ENCODE assay signal across 15 mouse cellular contexts in the genomic region with DNA sequence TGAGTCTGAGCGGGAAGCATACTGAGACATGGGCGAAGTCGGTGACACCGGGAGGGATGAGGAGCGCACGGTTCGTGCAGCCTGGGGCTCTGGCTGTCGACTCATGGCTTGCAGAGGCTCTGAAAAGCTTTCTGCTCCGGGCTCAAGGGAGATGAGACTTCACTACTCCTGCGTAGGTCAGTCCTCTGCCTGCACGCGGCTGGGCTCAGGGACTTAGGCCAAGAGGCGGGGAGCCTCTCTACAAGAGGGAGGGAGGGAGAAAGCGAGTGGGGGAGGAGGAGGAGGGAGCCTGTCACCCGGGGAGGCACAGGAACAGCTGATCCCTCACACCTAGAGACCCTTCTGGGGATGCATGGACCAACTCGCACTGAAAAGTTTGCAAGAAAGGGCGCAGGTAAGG. TPM values are rescaled to one million over a fixed set of nuclear protein-coding genes. Genes with fewer than 3 reads are reported as not detected.
DNase-seq lines count a peak whose midpoint lies in the region; ATAC-seq and TF ChIP-seq lines count a peak whose summit lies in the region.
"Had no signal": no experiment of that assay in that cellular context is flagged by ENCODE, and none has a peak within 500 bp of the region (broad histone marks: within the 10 kb centered on the region; RNA-seq: fewer than 3 reads in every experiment).

A gene (minus strand): TSS at position 164 of the 400 bp plus-strand sequence.

- no peaks in the 10 kb centered on the region for H3K4me1 ChIP-seq in kidney, adult 2 months (ENCODE audit: control insufficient read depth, insufficient read depth, low read length)
- H3K4me1 ChIP-seq in midbrain, postnatal 0 days (ENCODE audit: insufficient read depth, low read length), result 0 out of 2 replicates have a peak, but pooled peaks cover 2% of the 10 kb centered on the region
- H3K4me1 ChIP-seq: limb, embryonic 12.5 days had no signal

- no peak within 1 kb of the TSS for H3K27ac ChIP-seq in kidney, adult 2 months (ENCODE audit: insufficient read depth, low read depth, low read length)
- no peak within 1 kb of the TSS for H3K27ac ChIP-seq in midbrain, postnatal 0 days (ENCODE audit: low read depth, low read length)
- H3K27ac ChIP-seq: limb, embryonic 12.5 days had no signal

- no peak for TF ChIP-seq POLR2A in kidney, adult 2 months (IDR thresholded peaks at IDR 0.05; ENCODE audit: low read depth, low read length)

- ATAC-seq in midbrain, postnatal 0 days (ENCODE audit: low FRiP score), result no peak

- no peaks in the 10 kb centered on the region for H3K9me3 ChIP-seq in midbrain, postnatal 0 days (ENCODE audit: low read length)

- no peaks in the 10 kb centered on the region for H3K36me3 ChIP-seq in kidney, adult 2 months (ENCODE audit: control insufficient read depth, insufficient read depth, low read length)
- no peaks in the 10 kb centered on the region for H3K36me3 ChIP-seq in midbrain, postnatal 0 days (ENCODE audit: insufficient read depth, low read length)
- H3K36me3 ChIP-seq: limb, embryonic 12.5 days had no signal

- no peak within 1 kb of the TSS for H3K9ac ChIP-seq in midbrain, postnatal 0 days (replicated peaks; ENCODE audit: low read length, poor library complexity, severe bottlenecking)
- H3K9ac ChIP-seq: limb, embryonic 12.5 days had no signal

- intact Hi-C loops in gastrocnemius, postnatal 14 days (cut with DNase I; ENCODE audit: low total_unique reads), result no loop called here

- 14% methylated on average over 17 of the region's 17 CpGs for WGBS in kidney, adult 2 months
- WGBS in midbrain, postnatal 0 days, result 10% methylated on average over 17 of the region's 17 CpGs

- no peak for TF ChIP-seq CTCF in kidney, adult 2 months (conservative IDR thresholded peaks at IDR 0.05; ENCODE audit: insufficient read depth, insufficient read length, low read depth, low read length)
- TF ChIP-seq CTCF in midbrain, postnatal 0 days (IDR thresholded peaks at IDR 0.05), result no peak

- H3K27me3 ChIP-seq in kidney, adult 2 months (replicated peaks; ENCODE audit: control insufficient read depth, insufficient read depth, low read length), result no peaks in the 10 kb centered on the region
- H3K27me3 ChIP-seq in midbrain, postnatal 0 days (ENCODE audit: insufficient read depth, low read length), result peaks cover 16% of the 10 kb centered on the region

- 0 out of 2 replicates have a peak within 1 kb of the TSS, but pooled peaks have one; percentile 16 for H3K4me2 ChIP-seq in midbrain, postnatal 0 days (ENCODE audit: low read depth, low read length, poor library complexity, severe bottlenecking)
- H3K4me2 ChIP-seq: limb, embryonic 12.5 days had no signal

- H3K4me3 ChIP-seq in kidney, adult 2 months (ENCODE audit: insufficient read depth, low read depth, low read length), result no peak within 1 kb of the TSS
- H3K4me3 ChIP-seq in midbrain, postnatal 0 days (ENCODE audit: low read depth, low read length), result no peak within 1 kb of the TSS
- H3K4me3 ChIP-seq: limb, embryonic 12.5 days had no signal

- peak; percentile 17 for DNase-seq in adrenal gland, postnatal 14 days
- DNase-seq in adrenal gland, adult 18-20 months (ENCODE audit: low spot score in 2 of 2), result no peak
- DNase-seq in kidney, postnatal 10 days, result peak; percentile 17
- DNase-seq in kidney, adult 2 months, result no peak
- DNase-seq in gastrocnemius, postnatal 14 days, result peak; percentile 79
- no peak for DNase-seq in midbrain, postnatal 0 days (ENCODE audit: low spot score)
- no peak for DNase-seq in layer of hippocampus, postnatal 36 days
- no peak for DNase-seq in cerebellum, adult 9-11 months
- DNase-seq: cerebellum, adult 9-10 months; thymus, postnatal 4 days had no signal

RNA-seq across cellular contexts. Expression of the gene that starts here (rescaled TPM):
- total RNA-seq in adrenal gland, postnatal 14 days (2021), result 0.15 TPM in 1 of 2 replicates, not detected in the other
- not detected for total RNA-seq in adrenal gland, adult 18-20 months (2021)
- 0.31 TPM in 1 of 2 replicates, not detected in the other for polyA plus RNA-seq in kidney, adult 2 months (2012; rRNA removed)
- 10 to 100 TPM; 54.1 to 75.2 TPM for total RNA-seq in gastrocnemius, postnatal 14 days (2021)
- total RNA-seq in midbrain, postnatal 0 days (2014; rRNA removed), result not detected in 2 replicates
- not detected in 2 replicates for polyA plus RNA-seq in midbrain, postnatal 0 days (2015; fragmentation: Nextera tagmentation; extraction: Ambion mirVana)
- total RNA-seq in layer of hippocampus, postnatal 36 days (2021), result not detected
- total RNA-seq: megakaryocyte, adult 5-6 weeks; neutrophil, adult 5-6 weeks had no signal
- polyA plus RNA-seq: heart, embryonic 16.5 days; large intestine, adult 2 months; limb, embryonic 12.5 days had no signal

Comparison
In these comparisons a context has a peak if more than half of its experiments do, and no peak if none do; other contexts are left out.
1. RNA of the gene that starts here (total RNA-seq): 54.1 to 75.2 TPM in gastrocnemius, postnatal 14 days; 0.15 TPM in adrenal gland, postnatal 14 days, not detected in adrenal gland, adult 18-20 months, not detected in midbrain, postnatal 0 days and not detected in layer of hippocampus, postnatal 36 days; every median in the first group is over 10 times any median in the second.
2. DNase-seq: peak in kidney, postnatal 10 days (single experiment) and gastrocnemius, postnatal 14 days (single experiment); none in adrenal gland, adult 18-20 months (0 of 2), kidney, adult 2 months (single experiment), midbrain, postnatal 0 days (single experiment), layer of hippocampus, postnatal 36 days (0 of 2) and cerebellum, adult 9-11 months (single experiment).
3. Peak in DNase-seq in adrenal gland, postnatal 14 days; RNA of the gene not detected or under 1 TPM.